Mouse (Mus musculus) layer of hippocampus, adult 11-12 months (tissue): ENCODE measurements around the gene Rabif.
A peak's percentile ranks its signal among the peaks of the same experiment; 100 is the strongest.
"Not testable (repeated sequence)": the region's sequence is repeated elsewhere in the genome, so short reads cannot be mapped to it uniquely, and the experiment has no call there.

ENCODE experiments used
- DNase-seq: peaks from one replicate; pipeline ENCODE4 v3.0.0; 2022; ENCODE audit warnings: low spot score

The Rabif gene

DNA sequence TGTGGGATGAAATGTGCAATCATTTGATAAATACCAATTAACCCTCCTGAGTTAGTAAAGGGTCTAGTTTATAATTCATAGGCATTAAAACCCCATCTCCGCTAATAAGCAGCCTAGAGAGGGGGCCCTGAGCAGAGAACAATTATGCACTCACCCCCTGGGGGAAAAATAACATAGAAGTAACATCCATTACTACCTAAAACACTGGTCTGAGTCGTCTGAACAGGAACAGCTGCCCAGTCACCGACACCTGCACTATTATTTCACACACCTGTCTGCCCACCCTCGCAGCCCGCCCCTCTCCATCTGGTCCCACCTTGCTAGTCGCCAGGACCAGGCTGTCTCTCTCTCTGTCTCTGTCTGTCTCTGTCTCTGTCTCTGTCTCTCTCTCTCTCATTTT lies 18.1 kb downstream of the Rabif start:
- DNase-seq, result no peak

DNA sequence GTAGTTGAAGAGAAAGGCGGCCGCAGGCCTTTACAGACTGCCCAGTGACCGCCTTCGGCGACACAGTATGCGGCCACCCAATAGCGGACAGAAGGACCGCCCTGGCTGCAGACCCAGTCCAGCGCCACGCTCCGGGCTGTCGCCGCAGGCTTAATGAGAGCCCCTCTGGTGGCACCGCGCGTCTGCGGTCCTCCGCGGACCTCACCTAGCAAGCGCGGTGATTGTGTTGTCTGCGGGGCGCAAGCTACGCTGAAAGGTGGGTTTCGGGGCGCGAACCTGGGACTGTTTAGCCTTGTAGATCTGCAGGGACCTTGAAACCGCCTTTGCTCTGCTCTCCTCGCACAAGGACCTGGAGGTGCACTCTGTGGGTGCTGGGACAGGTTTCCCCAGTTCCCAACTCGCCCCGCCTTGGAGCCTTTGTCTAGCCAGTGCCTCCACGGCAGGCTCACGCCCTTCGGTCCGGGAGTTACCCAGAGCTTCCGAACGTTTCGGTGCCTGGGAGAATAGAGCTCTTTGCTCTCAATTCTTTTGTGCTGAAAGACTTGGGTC lies 18.9 kb downstream of the Rabif start:
- DNase-seq, result no peak

DNA sequence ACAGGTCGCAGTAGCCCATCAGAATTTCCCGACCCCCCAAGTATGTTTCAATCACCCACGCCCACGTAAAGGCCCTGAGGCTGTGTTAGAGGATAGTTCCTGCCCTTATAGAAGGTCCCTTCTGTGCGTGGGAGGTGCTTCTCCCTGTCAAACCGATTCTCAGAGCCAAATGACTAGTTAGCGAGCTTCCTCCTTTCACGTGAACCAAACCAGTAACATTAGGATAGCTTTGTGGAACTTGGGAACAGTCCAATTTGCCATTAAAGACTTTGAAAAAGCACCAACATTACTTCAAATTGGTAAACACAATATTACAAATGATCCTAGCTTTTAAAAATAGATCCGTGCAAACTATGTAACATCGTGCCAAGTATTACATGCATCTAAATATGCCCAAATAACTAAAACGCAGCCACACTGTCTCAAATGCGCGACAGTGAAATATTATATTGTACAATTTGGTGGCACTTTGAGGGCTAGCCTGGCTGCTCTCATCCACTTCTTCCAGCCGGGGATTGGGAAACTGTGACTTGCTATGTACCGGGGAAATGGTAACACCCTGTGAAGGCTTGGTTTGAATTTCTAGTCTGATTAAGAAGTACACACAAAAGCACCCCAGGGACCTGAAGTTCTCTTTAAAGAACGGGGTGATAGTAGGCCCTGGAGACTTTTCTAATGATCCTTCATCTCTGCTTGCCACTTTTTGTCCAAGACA lies 19.6 kb downstream of the Rabif start:
- no peak for DNase-seq

DNA sequence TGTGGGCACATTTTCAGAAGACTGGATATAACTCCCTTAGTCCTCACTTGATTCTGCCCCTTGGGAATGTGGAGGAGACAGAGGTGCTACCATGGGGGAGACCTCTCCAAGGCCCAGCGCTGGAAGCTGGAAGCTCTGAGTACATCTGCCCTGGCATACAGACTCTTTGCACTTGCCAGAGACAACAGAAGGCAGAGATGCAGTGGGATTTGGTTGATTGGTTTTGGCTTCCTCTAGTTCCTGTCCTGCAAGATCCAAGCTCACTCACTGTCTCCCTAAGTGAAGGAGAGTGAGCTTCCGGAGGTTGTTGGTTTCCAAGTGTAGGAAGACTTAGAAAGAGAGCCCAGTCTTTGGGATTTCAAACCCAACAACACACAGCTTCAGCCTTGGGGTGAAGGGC lies 21.4 kb downstream of the Rabif start:
- DNase-seq, result no peak

DNA sequence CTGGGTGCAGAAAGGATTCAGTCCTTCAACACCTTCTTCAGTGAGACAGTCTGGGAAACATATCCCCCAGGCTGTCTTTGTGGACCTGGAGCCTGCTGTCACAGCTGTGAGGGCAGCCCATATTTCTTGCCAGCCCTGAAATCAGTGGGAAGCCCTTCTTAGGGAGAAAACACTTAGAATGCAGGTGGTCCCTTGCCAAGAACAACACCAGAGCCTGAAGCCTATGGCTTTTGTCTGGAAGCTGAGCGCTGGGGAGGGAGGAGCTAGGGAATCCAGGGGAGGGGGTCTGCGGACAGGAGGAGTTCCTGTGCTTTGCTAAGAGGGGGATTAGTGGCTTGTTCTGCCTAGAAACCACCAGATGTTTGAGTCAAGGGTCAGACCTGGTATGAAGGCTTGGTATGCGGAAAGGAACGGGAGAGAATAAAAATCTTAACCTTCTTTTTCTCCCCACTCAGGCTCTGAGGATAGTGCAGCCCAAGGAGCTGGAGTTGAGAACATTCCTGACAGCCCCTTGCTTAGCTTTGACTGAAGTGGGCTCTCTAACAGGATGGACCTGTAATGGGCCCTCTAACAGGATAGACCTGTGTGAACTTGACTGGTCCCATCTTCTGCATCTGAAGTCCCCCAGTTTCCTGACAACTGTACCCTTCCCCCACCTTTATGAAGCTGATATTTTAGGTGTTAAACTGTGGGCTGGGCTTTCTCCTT lies 22.2 kb downstream of the Rabif start:
- no peak for DNase-seq

DNA sequence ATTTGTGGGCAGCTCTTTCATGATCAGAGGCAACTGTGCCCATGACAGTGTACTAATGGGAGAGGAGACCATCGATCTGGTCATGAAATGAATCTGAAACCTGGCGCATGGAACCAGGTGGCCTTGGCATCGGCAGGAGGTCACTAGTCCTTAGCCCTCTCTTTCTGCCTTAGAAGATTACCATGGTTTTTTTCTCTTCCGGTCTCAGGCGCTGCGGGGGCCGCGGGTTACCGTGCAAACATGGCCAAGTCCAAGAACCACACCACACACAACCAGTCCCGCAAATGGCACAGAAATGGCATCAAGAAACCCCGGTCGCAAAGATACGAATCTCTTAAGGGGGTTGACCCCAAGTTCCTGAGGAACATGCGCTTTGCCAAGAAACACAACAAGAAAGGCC lies 23.4 kb downstream of the Rabif start:
- not testable (repeated sequence) for DNase-seq

DNA sequence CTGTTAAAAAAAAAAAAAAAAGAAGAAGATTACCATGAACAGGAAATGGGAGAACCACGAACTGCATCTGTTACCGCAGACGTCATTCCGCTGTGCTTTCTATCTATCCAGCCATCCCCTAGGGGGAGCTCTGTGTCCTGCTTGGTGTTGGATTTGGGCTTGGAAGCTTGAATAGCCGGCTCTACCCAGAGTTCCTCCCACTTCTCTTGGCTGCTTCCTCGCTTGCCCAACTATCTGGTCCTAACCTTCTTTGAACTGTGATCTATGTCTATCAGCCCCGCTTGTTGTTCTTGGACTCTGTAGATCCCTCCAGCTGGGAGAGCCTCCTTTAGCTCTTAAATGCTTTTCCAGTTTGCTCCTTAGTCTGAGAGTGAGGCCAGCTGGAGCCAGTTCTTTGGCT lies 24.2 kb downstream of the Rabif start:
- peak; percentile 91 for DNase-seq

DNA sequence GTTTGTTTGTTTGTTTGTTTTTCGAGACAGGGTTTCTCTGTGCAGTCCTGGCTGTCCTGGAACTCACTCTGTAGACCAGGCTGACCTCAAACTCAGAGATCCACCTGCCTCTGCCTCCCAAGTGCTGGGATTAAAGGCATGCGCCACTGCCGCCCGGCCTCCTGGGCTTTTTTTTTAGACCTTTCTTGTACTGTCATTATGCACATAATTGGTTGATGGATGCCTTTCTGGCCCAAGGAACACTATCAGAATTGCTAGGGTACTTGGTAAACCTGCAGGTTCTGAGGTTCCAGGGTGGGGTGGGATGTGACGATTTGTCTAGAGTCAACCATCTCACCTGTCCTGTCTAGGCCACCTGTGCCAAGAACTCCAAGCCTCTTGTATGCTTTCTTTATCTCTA lies 24.8 kb downstream of the Rabif start:
- DNase-seq, result not testable (repeated sequence)

DNA sequence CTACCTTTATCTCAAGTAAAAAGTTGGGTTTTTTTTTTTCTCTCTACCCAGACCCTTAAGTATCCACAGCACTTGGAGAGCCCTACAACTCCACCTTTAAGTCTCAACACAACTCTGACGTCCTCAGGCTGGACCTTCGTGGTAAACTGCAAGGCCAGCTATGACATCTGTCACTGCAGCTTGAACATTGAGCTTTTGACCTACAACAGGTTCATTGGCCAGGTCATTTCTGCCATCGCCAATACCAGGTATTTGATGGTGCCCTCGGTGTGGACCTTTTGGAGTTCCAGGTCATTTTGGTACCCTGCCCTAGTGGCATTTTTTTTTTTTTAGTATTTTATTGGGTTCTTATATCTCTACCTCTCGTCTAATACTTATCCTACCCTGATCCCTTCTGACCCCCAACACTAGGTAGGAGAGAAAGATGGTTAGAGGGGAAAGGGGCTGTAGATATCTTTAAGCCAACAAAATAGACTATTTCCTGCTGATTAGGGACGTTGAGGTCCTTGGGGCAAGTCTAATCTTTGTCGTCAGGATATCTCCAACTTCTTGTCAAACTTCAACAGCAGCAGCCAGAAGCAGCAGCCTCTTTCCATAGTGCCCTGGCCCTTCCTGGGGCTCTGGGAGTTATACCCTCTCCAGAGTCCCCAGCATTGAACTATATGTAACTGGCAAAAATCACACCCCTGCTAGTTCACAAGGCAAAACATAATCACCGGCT lies 25.7 kb downstream of the Rabif start:
- no peak for DNase-seq

DNA sequence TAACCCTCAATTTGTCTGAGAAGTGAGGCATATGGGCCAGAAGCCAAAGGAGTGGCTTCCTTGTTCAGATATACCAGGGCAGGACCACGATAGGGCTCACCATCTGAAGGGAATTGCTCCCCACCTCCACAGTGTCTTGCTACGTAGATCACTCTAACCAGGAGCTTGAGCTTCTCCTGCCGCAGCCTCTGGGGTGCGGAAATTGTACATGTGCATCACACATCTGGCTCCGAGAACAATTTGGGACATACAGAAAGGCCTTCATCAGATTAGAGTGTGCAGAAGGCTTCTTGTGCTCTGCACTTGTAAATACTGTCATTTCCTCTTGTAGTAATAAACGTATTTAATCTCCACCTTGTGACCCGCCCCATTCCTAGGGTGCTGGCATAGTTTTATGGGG lies 26.7 kb downstream of the Rabif start:
- no peak for DNase-seq

DNA sequence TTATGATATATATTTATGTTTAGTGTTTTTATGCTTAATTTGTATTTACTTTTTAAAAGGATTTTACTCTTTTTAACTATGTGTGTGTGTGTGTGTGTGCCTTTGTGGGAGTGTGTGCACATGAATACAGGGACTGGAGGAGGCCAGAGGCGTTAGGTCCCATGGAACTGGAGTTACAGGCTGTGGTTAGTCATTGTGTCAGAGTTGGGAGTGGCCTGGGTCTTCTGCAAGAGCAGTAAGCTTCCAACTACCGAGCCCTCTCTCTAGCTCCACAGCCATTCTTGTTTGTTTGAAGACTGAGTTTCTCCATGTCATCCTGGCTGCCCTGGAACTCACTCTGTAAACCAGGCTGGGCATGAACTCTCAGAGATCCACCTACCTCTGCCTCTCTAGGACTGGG lies 27.9 kb downstream of the Rabif start:
- DNase-seq, result no peak

DNA sequence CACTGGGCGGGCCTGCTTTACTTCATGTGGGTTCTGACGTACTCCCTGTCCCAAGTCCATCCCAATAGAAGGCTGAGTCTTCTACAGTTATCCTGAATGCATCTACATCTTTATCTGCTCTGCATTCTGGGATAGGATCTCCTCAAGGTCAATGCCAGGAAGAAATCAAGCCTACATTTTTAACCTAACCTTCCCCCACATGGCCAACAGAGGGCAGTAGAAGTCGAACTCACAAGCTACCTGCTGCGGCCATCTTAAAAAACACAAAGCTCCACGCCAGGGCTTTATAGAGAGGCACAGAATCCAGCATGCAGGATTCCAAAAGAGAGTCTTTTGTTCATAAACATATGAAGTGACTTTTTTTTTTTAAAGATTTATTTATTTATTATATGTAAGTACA lies 30.0 kb downstream of the Rabif start:
- no peak for DNase-seq

DNA sequence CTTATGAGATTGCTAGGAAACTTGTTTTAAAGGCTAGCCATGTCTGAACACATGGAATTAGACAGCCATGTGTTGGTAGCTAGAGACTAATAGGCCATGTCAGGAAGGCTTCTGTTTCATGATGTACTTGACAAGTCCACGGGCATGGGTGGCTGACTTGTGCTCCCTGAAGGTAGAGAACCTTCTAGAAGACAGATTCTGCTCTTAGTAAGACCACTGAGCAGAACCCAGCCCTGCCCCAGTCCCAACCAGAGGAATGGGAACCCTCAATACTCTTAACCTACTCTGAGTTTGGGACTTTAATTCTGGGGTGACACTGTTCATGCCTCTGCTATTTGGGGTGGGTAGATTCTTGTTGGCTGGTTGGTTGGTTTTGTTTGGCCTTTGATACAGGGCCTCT lies 30.6 kb downstream of the Rabif start:
- no peak for DNase-seq

DNA sequence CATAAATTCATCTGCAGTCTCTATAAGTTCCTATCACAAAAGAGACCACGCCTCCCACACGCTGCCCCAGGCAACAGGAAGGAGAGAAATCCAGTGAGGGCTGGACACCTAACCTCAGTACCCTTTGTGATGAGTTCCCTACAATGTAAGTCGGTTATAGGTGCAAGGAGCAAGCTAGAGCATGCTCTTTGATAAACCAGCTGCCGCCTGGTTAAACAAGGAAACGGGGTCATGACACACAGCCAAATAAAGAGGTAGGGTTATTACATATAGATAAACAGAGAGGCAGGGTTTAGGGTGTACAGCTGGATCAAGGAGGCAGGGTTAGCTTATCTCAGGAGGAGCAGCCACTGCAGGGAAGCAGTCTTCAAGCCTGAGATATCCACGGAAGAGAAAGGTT lies 32.3 kb downstream of the Rabif start:
- no peak for DNase-seq

DNA sequence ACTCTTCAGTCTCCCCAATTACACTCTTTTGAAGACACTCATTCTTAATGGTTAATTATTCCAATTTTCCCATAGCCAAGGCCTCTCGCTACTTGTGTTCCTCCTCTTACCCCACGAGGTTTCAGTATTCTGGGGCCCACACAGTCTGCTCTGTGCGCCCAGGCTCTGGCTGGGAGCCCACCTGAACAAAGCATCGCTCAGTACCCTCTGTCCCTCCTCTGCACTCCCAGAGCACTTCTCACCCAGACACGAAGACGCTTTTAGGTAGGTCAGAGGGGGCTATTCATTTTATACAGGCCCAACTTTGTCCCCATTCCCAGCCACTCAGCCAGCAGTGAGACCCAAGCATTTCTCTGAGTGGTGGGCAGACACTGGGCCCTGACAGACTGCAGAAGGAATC lies 36.2 kb downstream of the Rabif start:
- peak; percentile 32 for DNase-seq

DNA sequence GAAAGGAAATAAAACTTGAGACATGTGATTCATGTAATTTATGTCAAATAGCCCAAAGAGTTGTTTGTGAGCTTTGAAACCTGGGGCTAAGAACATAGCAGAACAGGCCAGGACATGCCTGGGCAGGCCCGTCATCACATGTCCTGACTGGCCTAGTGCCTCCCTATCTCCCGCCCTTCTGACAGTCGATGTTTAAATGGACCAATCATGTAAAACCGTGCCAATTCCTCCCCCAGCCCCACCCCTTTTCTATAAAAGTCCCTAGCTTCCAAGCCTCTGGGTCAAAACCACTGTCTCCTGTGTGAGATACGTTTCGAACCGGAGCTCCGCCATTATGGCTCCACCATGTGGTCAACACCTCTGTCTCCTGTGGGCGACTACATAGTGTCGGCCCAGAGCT lies 39.3 kb downstream of the Rabif start:
- DNase-seq, result not testable (repeated sequence)

DNA sequence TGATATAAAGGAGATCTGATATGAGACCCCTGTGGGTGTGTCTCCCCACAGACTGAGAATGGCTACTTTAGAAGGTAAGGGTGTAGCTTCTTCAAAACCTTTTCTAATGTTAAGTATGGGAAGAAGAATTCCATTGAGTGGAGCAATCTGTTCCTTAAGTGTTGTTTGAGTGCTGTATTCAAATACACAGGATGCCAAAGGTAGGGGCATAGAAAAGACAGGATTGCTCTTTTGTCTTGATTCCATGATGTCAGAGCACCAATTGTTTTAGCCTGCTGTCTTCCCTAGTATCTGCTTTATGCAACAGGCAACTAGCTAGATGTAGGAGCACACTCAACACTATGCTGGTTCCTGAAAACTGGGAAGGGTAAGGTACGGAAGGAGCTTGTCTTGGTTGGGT lies 40.6 kb downstream of the Rabif start:
- no peak for DNase-seq

DNA sequence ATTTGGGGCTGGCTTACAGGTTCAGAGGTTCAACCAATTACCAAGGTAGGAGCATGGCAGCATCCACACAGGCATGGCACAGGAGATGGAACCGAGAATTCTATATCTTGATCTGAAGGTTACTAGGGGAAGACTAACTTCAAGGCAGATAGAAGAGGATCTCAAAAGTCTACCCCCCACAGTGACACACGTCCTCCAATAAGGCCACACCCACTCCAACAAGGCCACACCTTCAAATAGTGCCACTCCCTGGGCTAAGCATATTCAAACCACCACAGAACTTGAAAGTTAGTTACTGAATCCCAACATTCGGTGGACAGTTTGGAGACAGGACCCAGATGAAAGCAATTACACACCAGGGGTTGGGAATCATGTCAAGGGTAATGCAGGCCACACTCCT lies 41.1 kb downstream of the Rabif start:
- no peak for DNase-seq

DNA sequence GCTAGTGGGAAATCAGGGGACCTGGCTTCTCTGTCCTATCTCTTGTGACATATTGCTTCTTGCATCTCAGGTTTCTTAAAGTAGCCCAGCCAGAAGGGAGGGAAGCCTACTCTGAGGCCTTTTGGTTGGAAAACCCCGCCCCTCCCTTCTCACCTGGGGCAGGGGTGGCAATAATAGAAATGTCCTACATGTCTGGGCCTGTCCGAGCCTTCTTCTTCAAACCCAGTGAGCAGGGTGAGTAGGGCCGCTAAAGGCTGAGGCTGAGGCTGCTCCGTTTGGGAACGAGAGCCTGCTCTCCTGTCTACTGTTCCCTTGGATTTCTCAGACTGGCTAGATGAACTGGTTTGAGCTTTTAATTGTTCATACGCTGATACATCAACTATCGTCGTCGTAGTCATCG lies 46.2 kb downstream of the Rabif start:
- no peak for DNase-seq

DNA sequence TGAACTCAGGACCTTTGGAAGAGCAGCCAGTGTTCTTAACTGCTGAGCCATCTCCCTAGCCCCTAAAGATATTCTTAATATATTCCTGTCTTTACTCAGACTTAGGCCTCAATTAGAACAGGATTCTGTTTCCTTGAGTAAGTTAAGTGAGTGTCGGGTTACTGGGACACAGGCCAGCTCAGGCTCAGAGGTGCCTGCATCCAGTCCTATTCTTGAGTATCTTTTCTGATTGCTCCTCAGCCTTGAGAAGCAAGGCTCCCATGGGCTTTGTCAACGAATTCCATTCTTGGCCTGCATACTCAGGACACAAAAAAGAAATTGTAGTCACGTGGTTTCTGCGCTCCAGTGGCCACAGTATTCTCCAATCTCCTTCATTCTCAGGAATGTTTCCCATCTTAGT lies 53.8 kb downstream of the Rabif start:
- no peak for DNase-seq

DNA sequence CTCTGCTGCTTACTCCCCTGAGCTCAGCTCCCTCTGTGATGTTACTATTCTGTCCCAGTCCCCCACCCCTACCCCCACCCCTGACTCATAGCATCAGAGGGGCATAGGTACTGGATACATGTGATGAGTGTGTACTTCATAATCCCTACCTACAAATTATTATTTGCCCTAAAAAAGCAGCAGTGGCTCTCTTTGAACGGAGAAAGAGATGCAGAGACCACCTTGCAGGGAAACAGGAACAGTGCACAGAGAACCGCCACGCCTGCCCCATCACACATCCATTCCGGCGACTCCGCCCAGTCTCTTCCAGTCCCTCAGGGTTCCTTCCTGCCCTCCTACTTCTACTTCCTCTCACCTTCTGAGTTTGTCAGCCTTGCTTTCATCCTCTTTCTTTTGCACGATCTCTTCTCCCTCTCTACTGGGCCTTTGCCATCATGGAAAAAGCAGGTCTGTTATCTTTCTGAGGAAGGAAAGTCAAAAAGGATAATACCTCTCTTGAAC lies 55.2 kb downstream of the Rabif start, which contains the start of gene Mgat4e:
Gene Mgat4e (minus strand): TSS at position 51 of the 501 bp plus-strand sequence.
- DNase-seq, result no peak

DNA sequence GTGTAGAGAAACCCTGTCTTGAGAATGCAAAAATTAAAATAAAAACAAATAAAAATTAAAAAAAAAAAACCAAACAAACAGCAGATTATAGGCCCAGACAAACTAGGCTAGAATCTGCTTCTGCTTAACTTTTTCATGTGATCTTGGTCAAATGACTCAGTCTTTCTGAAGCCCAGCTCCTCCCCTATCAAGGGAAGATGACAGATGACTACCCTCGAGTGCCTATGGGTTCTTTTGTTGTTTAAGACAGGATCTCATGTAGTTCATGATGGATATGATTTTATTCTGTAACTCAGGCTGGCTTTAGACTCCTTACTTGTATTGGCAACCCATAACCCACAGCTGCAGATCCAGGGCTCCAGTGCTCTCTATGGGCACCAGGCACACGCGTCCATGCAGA lies 57.4 kb downstream of the Rabif start:
- DNase-seq, result no peak

DNA sequence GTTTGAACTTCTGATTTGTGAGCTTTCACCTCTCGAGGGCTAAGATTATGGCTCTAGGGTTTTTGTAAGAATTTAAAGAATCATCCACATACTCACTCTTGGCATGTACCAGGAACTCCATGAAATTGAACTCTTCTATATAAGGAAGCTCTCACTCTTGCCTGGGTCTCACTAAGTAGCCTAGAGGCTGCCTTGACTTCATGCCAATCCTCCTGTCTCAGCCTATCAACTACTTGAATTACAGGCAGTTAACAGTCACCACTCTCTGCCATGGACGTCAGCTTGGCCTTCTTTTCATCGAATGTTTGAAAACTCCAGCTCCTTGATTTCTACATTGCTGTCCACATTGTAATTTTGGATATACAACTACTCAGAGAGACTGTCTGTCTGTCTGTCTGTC lies 57.9 kb downstream of the Rabif start:
- no peak for DNase-seq
